Mouse (Mus musculus): ENCODE data around the gene Cryba4. TPM values are rescaled to one million over a fixed set of nuclear protein-coding genes. Genes with fewer than 3 reads are reported as not detected.

The Cryba4 gene
- not detected for total RNA-seq (2023)

DNA sequence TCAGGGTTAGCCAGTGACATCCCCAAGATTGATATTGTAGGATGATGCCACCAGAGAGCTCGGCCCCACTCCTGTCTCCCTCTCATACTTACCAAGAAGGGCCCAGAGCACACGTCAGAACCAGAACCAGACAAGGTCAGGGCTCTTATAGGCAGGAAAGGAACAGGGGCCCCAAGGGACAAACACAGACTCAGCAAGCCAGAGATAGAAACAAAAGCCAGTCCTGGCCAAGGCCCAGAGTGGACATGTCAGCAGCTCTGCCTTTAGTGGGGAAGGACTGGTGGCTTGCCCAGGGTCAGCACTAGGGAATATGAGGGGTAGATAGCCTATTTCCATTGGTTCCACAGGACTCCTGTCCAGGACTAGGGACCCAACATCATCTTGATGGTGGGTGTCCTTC lies at the start of gene Cryba4:
Cryba4 (minus strand) TSS at position 119 of the 400 bp plus-strand sequence.

GRCm38 (mm10) chr5:112276267-112276873 lies 24.1 kb upstream of the Cryba4 start, which contains the start of gene Tpst2:
TSS of gene Tpst2 (plus strand) at chr5:112276691.

GRCm38 (mm10) chr5:112255426-112255825 lies 3.1 kb upstream of the Cryba4 start, which contains the start of gene Crybb1:
TSS of gene Crybb1 (plus strand) at chr5:112255815.

Other genes with a start within 250 kb of the Cryba4 start
- gene Crybb1, start 3.3 kb upstream of the Cryba4 start, total RNA-seq (2023): not detected
- 117 TPM for gene Tpst2, start 24.2 kb upstream of the Cryba4 start, total RNA-seq (2023)
- gene Tfip11, start 73.8 kb upstream of the Cryba4 start, total RNA-seq (2023): 67.1 TPM
- 31.4 TPM for gene Srrd, start 90.5 kb upstream of the Cryba4 start, total RNA-seq (2023)
- 20.0 TPM for gene Hps4, start 90.6 kb upstream of the Cryba4 start, total RNA-seq (2023)
- gene Gm6583, start 103.5 kb upstream of the Cryba4 start, total RNA-seq (2023): not detected
- gene Asphd2, start 142.3 kb upstream of the Cryba4 start, total RNA-seq (2023): not detected
- not detected for gene Gm6588, start 196.9 kb upstream of the Cryba4 start, total RNA-seq (2023)